In genomic region chr19:41980819-41981594, GRCm38 (mm10) we compare ENCODE assay signal across 8 mouse cellular contexts. TPM values are rescaled to one million over a fixed set of nuclear protein-coding genes. Genes with fewer than 3 reads are reported as not detected.
DNase-seq lines count a peak whose midpoint lies in the region; ATAC-seq and TF ChIP-seq lines count a peak whose summit lies in the region.

TSS of gene Mms19 (minus strand) at chr19:41981157.

- TF ChIP-seq EP300 in ES-Bruce4 (IDR thresholded peaks at IDR 0.05; ENCODE audit: insufficient read depth, low read depth, low read length): no peak

- peaks cover 4% of the 10 kb centered on the region for H3K4me1 ChIP-seq in ES-Bruce4 (ENCODE audit: control insufficient read depth, insufficient read depth, low read length)
- H3K4me1 ChIP-seq in forebrain, embryonic 14.5 days (ENCODE audit: control insufficient read depth, insufficient read depth, low read length): peaks cover 7% of the 10 kb centered on the region; the same call in 1 of the 2 replicates
- H3K4me1 ChIP-seq in neural tube, embryonic 15.5 days: peaks cover 42% of the 10 kb centered on the region

- no peak for TF ChIP-seq POLR2A in ES-Bruce4 (IDR thresholded peaks at IDR 0.05; ENCODE audit: insufficient read depth, low read length)

- no peaks in the 10 kb centered on the region for H3K9me3 ChIP-seq in ES-Bruce4 (replicated peaks; ENCODE audit: control insufficient read depth, insufficient read depth, low read length, poor library complexity, severe bottlenecking)
- no peaks in the 10 kb centered on the region for H3K9me3 ChIP-seq in forebrain, embryonic 14.5 days (replicated peaks; ENCODE audit: control insufficient read depth, low read length)
- H3K9me3 ChIP-seq in neural tube, embryonic 15.5 days (replicated peaks): no peaks in the 10 kb centered on the region

- no peaks in the 10 kb centered on the region for H3K27me3 ChIP-seq in ES-Bruce4 (ENCODE audit: control insufficient read depth, insufficient read depth, low read length, poor library complexity, severe bottlenecking)
- 0 out of 2 replicates have a peak, but pooled peaks cover 11% of the 10 kb centered on the region for H3K27me3 ChIP-seq in forebrain, embryonic 14.5 days (replicated peaks; ENCODE audit: control insufficient read depth, insufficient read depth, low read length)
- peaks cover 11% of the 10 kb centered on the region for H3K27me3 ChIP-seq in neural tube, embryonic 15.5 days (replicated peaks)

- ATAC-seq in cerebellum, adult (ENCODE audit: insufficient number of reproducible peaks, low FRiP score, low TSS enrichment): peak; percentile 85
- peak; percentile 96 for ATAC-seq in forebrain, embryonic 14.5 days
- peak; percentile 94 for ATAC-seq in neural tube, embryonic 15.5 days (ENCODE audit: low FRiP score)

- peak within 1 kb of the TSS; percentile 72 for H3K4me3 ChIP-seq in ES-Bruce4 (ENCODE audit: low read depth, low read length)
- peak within 1 kb of the TSS; percentile 81 for H3K4me3 ChIP-seq in forebrain, embryonic 14.5 days (ENCODE audit: low read depth, low read length)
- H3K4me3 ChIP-seq in neural tube, embryonic 15.5 days (replicated peaks): peak within 1 kb of the TSS; percentile 96

- peak; percentile 100 for DNase-seq in forebrain, embryonic 14.5 days (ENCODE audit: low spot score)
- peak; percentile 99 to 100 for DNase-seq in heart, postnatal 14 days
- peak; percentile 99 for DNase-seq in layer of hippocampus, adult 11-12 months (ENCODE audit: low spot score)
- DNase-seq in lung, adult 18-20 months: peak; percentile 99 to 100
- peak; percentile 100 for DNase-seq in testis, postnatal 14 days (ENCODE audit: low spot score)

- H3K4me2 ChIP-seq in forebrain, embryonic 14.5 days (ENCODE audit: low read length): peak within 1 kb of the TSS; percentile 100
- H3K4me2 ChIP-seq in neural tube, embryonic 15.5 days: peak within 1 kb of the TSS; percentile 93

- H3K27ac ChIP-seq in ES-Bruce4 (ENCODE audit: insufficient read depth, low read length): peak within 1 kb of the TSS; percentile 69
- peak within 1 kb of the TSS; percentile 72 for H3K27ac ChIP-seq in forebrain, embryonic 14.5 days (ENCODE audit: low read depth, low read length)
- peak within 1 kb of the TSS; percentile 91 for H3K27ac ChIP-seq in neural tube, embryonic 15.5 days (replicated peaks)

- no peak for TF ChIP-seq CTCF in ES-Bruce4 (IDR thresholded peaks at IDR 0.05; ENCODE audit: low read depth, low read length)

- under 1% methylated on average over 65 of the region's 68 CpGs for WGBS in forebrain, embryonic 14.5 days
- under 1% methylated on average over 58 of the region's 68 CpGs for WGBS in neural tube, embryonic 15.5 days

- H3K9ac ChIP-seq in ES-Bruce4 (ENCODE audit: low read depth, poor library complexity, severe bottlenecking): peak within 1 kb of the TSS; percentile 96
- peak within 1 kb of the TSS; percentile 82 for H3K9ac ChIP-seq in forebrain, embryonic 14.5 days (ENCODE audit: low read length)
- peak within 1 kb of the TSS; percentile 86 for H3K9ac ChIP-seq in neural tube, embryonic 15.5 days (replicated peaks)

- H3K36me3 ChIP-seq in ES-Bruce4 (ENCODE audit: control insufficient read depth, insufficient read depth, low read length, poor library complexity, severe bottlenecking): no peaks in the 10 kb centered on the region
- no peaks in the 10 kb centered on the region for H3K36me3 ChIP-seq in forebrain, embryonic 14.5 days (ENCODE audit: control insufficient read depth, insufficient read depth, low read length)
- no peaks in the 10 kb centered on the region for H3K36me3 ChIP-seq in neural tube, embryonic 15.5 days

- intact Hi-C loops in heart, postnatal 14 days (cut with DNase I): loop anchor here (1.0 kb wide), 2 partner anchors 16 to 46 kb away; no protein-coding TSS in a partner anchor

RNA-seq across cellular contexts. Expression of gene Mms19, which starts in this region (rescaled TPM):
- polyA plus RNA-seq in ES-Bruce4 (2011; ENCODE audit: insufficient read depth, insufficient read length, low read depth, missing spikeins): 77.9 and 83.9 TPM in 2 replicates
- polyA plus RNA-seq in forebrain, embryonic 14.5 days (2014; fragmentation: Nextera tagmentation; extraction: Ambion mirVana): 30.8 and 35.9 TPM in 2 replicates
- 10 to 100 TPM; 16.7 to 21.2 TPM for total RNA-seq in heart, postnatal 14 days (2021)
- 31.0 and 35.8 TPM in 2 replicates for polyA plus RNA-seq in neural tube, embryonic 15.5 days (2015; fragmentation: Nextera tagmentation; extraction: Ambion mirVana)

Comparison
In these comparisons a context has a peak if more than half of its experiments do, and no peak if none do; other contexts are left out.
1. Peak in every context shown above with its lines: DNase-seq, ATAC-seq, H3K4me3 ChIP-seq and H3K27ac ChIP-seq.